Mouse (Mus musculus): Measurements from ENCODE around the gene Arhgdib.

The Arhgdib gene

GRCm38 (mm10) chr6:136883431-136883915 is 58.2 kb downstream of the Arhgdib start:
- DNase-seq, result no peak

GRCm38 (mm10) chr6:136881678-136882077 is 60.0 kb downstream of the Arhgdib start:
- no peak for DNase-seq

GRCm38 (mm10) chr6:136875670-136876069 is 66.0 kb downstream of the Arhgdib start, which contains the start of gene Mgp:
TSS of gene Mgp (minus strand) at chr6:136875823.
- no peak for DNase-seq

- no peak for DNase-seq
Measured at GRCm38 (mm10) chr6:136874599-136874998, 67.1 kb downstream of the Arhgdib start.
